23 mouse cellular contexts compared by ENCODE assay signal in the genomic region with DNA sequence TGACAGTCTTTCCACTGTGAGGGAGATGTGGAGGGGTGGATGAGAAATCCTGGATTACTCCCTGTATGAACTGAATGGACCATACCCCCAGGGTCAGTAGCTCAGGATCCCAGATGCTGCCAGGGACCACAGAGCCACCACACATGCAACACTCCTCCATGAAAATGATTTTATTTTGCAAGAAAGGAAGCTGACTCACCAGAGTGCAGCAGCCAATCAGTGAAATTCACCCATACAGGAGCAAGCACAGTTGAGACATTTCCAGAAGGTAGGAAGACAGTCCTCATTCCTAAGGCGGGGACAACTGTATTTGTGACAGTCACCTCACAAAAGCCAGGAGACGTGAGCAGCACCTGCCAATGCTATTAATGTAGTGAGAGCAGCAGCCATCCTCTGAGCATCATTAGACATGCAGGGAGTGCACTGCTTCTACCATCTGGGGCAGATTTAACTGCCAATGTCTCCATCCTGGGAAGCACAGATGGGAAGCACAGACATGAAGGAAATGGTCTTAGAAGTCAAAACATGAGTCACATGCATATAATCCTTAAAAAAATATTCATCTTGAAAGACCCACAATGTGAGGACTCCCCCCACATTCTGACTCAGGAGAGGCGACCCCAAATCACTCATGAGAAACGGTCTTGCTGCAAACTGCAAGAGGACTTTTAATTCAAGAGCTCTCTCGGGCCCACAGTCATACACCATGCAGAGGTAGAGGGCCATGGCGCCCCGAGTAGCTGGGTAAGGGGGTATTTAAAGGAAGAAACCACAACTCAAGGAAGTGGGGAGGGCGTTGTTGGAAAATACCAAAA. TPM values are rescaled to one million over a fixed set of nuclear protein-coding genes. Genes with fewer than 3 reads are reported as not detected.
A peak's percentile ranks its signal among the peaks of the same experiment; 100 is the strongest.
DNase-seq lines count a peak whose midpoint lies in the region; ATAC-seq and TF ChIP-seq lines count a peak whose summit lies in the region.
"Not testable (repeated sequence)": the region's sequence is repeated elsewhere in the genome, so short reads cannot be mapped to it uniquely, and the experiment has no call there.
"Had no signal": no experiment of that assay in that cellular context is flagged by ENCODE, and none has a peak within 500 bp of the region (broad histone marks: within the 10 kb centered on the region; RNA-seq: fewer than 3 reads in every experiment).

No protein-coding gene starts in this region.

- H3K36me3 ChIP-seq in forebrain, embryonic 16.5 days (ENCODE audit: control insufficient read depth, insufficient read depth); hindbrain, postnatal 0 days (ENCODE audit: insufficient read depth, low read length): not testable (repeated sequence)

- peak; percentile 85 for ATAC-seq in forebrain, embryonic 16.5 days
- 0 out of 2 replicates have a peak, but pooled peaks have one; percentile 4 for ATAC-seq in hindbrain, postnatal 0 days

- H3K9ac ChIP-seq in forebrain, embryonic 16.5 days (replicated peaks; ENCODE audit: low read depth, low read length); hindbrain, postnatal 0 days (replicated peaks; ENCODE audit: low read length): not testable (repeated sequence)

- H3K9me3 ChIP-seq in forebrain, embryonic 16.5 days (ENCODE audit: control insufficient read depth, low read length); hindbrain, postnatal 0 days (ENCODE audit: low read length): not testable (repeated sequence)

- H3K27ac ChIP-seq in forebrain, embryonic 16.5 days (ENCODE audit: low read length) = peak overlapping the region; percentile 51; the same call in 1 of the 2 replicates
- not testable (repeated sequence) for H3K27ac ChIP-seq in hindbrain, postnatal 0 days

- not testable (repeated sequence) for H3K4me2 ChIP-seq in forebrain, embryonic 16.5 days (ENCODE audit: low read length); hindbrain, postnatal 0 days (ENCODE audit: low read depth, low read length)

- not testable (repeated sequence) for H3K4me1 ChIP-seq in forebrain, embryonic 16.5 days (replicated peaks; ENCODE audit: control insufficient read depth, insufficient read depth, low read length); hindbrain, postnatal 0 days (ENCODE audit: insufficient read depth, low read length)

- not testable (repeated sequence) for H3K27me3 ChIP-seq in forebrain, embryonic 16.5 days (replicated peaks; ENCODE audit: control insufficient read depth, insufficient read depth, low read length); hindbrain, postnatal 0 days (ENCODE audit: insufficient read depth, low read length)

- DNase-seq in 3T3-L1 (ENCODE audit: low read depth, low spot score) (peak; percentile 67), NIH3T3 (ENCODE audit: low read depth) (peak; percentile 14)
- DNase-seq in cerebellum, postnatal 14 days = peak; percentile 52 to 56
- not testable (repeated sequence) for DNase-seq in hindbrain, postnatal 0 days (ENCODE audit: low spot score)
- DNase-seq in layer of hippocampus, postnatal 36 days = peak; percentile 45 to 49
- DNase-seq in right cerebral cortex, adult 18-20 months = peak; percentile 39

- not testable (repeated sequence) for H3K4me3 ChIP-seq in forebrain, embryonic 16.5 days (replicated peaks; ENCODE audit: low read length); hindbrain, postnatal 0 days (ENCODE audit: low read length)

- not testable (repeated sequence) for TF ChIP-seq CTCF in hindbrain, postnatal 0 days (IDR thresholded peaks at IDR 0.05; ENCODE audit: low read depth)

- WGBS in forebrain, embryonic 16.5 days = 74% methylated on average over 8 of the region's 8 CpGs
- 82% methylated on average over 8 of the region's 8 CpGs for WGBS in hindbrain, postnatal 0 days

RNA-seq across cellular contexts. Expression of a gene that starts 9.7 kb away (rescaled TPM):
- polyA plus RNA-seq in forebrain, embryonic 16.5 days (2015; fragmentation: Nextera tagmentation; extraction: Ambion mirVana) = 378 and 390 TPM in 2 replicates
- total RNA-seq in hindbrain, postnatal 0 days (2014; rRNA removed) = 490 and 513 TPM in 2 replicates
- polyA plus RNA-seq in hindbrain, postnatal 0 days (2015; fragmentation: Nextera tagmentation; extraction: Ambion mirVana) = 260 and 265 TPM in 2 replicates
- 100 to 1,000 TPM; 900 to 999 TPM for total RNA-seq in layer of hippocampus, postnatal 36 days (2021)

RNA-seq across cellular contexts. Expression of a gene that starts 30.0 kb away (rescaled TPM):
- polyA plus RNA-seq in forebrain, embryonic 16.5 days (2015; fragmentation: Nextera tagmentation; extraction: Ambion mirVana) = 67.2 and 79.4 TPM in 2 replicates
- total RNA-seq in hindbrain, postnatal 0 days (2014; rRNA removed) = 8.6 and 22.1 TPM in 2 replicates
- 31.6 and 35.7 TPM in 2 replicates for polyA plus RNA-seq in hindbrain, postnatal 0 days (2015; fragmentation: Nextera tagmentation; extraction: Ambion mirVana)
- total RNA-seq in layer of hippocampus, postnatal 36 days (2021) = 1 to 10 TPM; 3.3 to 4.2 TPM

RNA-seq across cellular contexts. Expression of a gene that starts 39.8 kb away (rescaled TPM):
- polyA plus RNA-seq in forebrain, embryonic 16.5 days (2015; fragmentation: Nextera tagmentation; extraction: Ambion mirVana) = not detected in 2 replicates
- total RNA-seq in hindbrain, postnatal 0 days (2014; rRNA removed) = not detected in 2 replicates
- polyA plus RNA-seq in hindbrain, postnatal 0 days (2015; fragmentation: Nextera tagmentation; extraction: Ambion mirVana) = 0.16 TPM in 1 of 2 replicates, not detected in the other
- not detected for total RNA-seq in layer of hippocampus, postnatal 36 days (2021)
- total RNA-seq: G1E; gastrocnemius, postnatal 14 days; heart, adult 8-10 months; left cerebral cortex, adult 2 months; neutrophil, adult 5-6 weeks had no signal
- polyA plus RNA-seq: cerebellum, adult 2 months; embryonic facial prominence, embryonic 13.5 days; G1E; midbrain, embryonic 16.5 days; small intestine, adult 2 months; testis, adult 2 months had no signal

RNA-seq across cellular contexts. Expression of a gene that starts 48.8 kb away (rescaled TPM):
- polyA plus RNA-seq in forebrain, embryonic 16.5 days (2015; fragmentation: Nextera tagmentation; extraction: Ambion mirVana) = not detected in 2 replicates
- not detected in 2 replicates for total RNA-seq in hindbrain, postnatal 0 days (2014; rRNA removed)
- not detected in 2 replicates for polyA plus RNA-seq in hindbrain, postnatal 0 days (2015; fragmentation: Nextera tagmentation; extraction: Ambion mirVana)
- total RNA-seq in layer of hippocampus, postnatal 36 days (2021) = not detected
- total RNA-seq: left cerebral cortex, adult 2 months; neutrophil, adult 5-6 weeks had no signal
- polyA plus RNA-seq: embryonic facial prominence, embryonic 13.5 days; G1E; heart, embryonic 15.5 days; hindbrain, embryonic 16.5 days; intestine, postnatal 0 days; kidney, embryonic 15.5 days; limb, embryonic 12.5 days; liver, embryonic 12.5 days; midbrain, embryonic 16.5 days had no signal
